Mouse (Mus musculus) spleen, postnatal 36 days (tissue): ENCODE data around the gene Osgin1.

Source experiments
- DNase-seq, 2 experiments: peaks; one replicate each; pipeline ENCODE4 v3.0.0; 2022; ENCODE audit warnings: low spot score in 2 of 2, mixed read lengths in 1 of 2

The Osgin1 gene

GRCm38 (mm10) chr8:119433582-119434174 is at the start of gene Osgin1:
Gene Osgin1 (plus strand): TSS chr8:119434124.
- no peak for DNase-seq

- DNase-seq = peak; percentile 26 to 46
These were observed 49.4 kb upstream of the Osgin1 start for GRCm38 (mm10) chr8:119384478-119384877.

- DNase-seq = no peak
These were observed 48.1 kb upstream of the Osgin1 start for GRCm38 (mm10) chr8:119385854-119386253.

GRCm38 (mm10) chr8:119386988-119387387 is 46.9 kb upstream of the Osgin1 start:
- no peak for DNase-seq

- DNase-seq = no peak
These were observed 39.8 kb upstream of the Osgin1 start for GRCm38 (mm10) chr8:119394097-119394496.

GRCm38 (mm10) chr8:119394524-119395026 is 39.3 kb upstream of the Osgin1 start, which contains the start of gene Mlycd:
Gene Mlycd (plus strand): TSS chr8:119394878.
- peak; percentile 91 to 93 for DNase-seq

- DNase-seq = no peak
These were observed 38.6 kb upstream of the Osgin1 start for GRCm38 (mm10) chr8:119395072-119395950.

- no peak for DNase-seq
These were observed 35.4 kb upstream of the Osgin1 start for GRCm38 (mm10) chr8:119398558-119398957.

GRCm38 (mm10) chr8:119399255-119399654 is 34.7 kb upstream of the Osgin1 start:
- no peak for DNase-seq

GRCm38 (mm10) chr8:119400122-119400671 is 33.7 kb upstream of the Osgin1 start:
- no peak for DNase-seq

- DNase-seq = no peak
These were observed 33.0 kb upstream of the Osgin1 start for GRCm38 (mm10) chr8:119400904-119401303.

GRCm38 (mm10) chr8:119403912-119404311 is 30.0 kb upstream of the Osgin1 start:
- DNase-seq = no peak

- no peak for DNase-seq
These were observed 29.3 kb upstream of the Osgin1 start for GRCm38 (mm10) chr8:119404648-119405047.

- DNase-seq = no peak
These were observed 25.6 kb upstream of the Osgin1 start for GRCm38 (mm10) chr8:119408311-119408710.

- DNase-seq = no peak
These were observed 21.7 kb upstream of the Osgin1 start for GRCm38 (mm10) chr8:119412037-119412734.

- peak; percentile 54 to 71 for DNase-seq
These were observed 21.0 kb upstream of the Osgin1 start for GRCm38 (mm10) chr8:119412735-119413498.

GRCm38 (mm10) chr8:119413605-119414004 is 20.3 kb upstream of the Osgin1 start:
- DNase-seq = no peak

- DNase-seq = no peak
These were observed 13.6 kb upstream of the Osgin1 start for GRCm38 (mm10) chr8:119420318-119420717.

GRCm38 (mm10) chr8:119421603-119422122 is 12.3 kb upstream of the Osgin1 start:
- no peak for DNase-seq

- no peak for DNase-seq
These were observed 11.7 kb upstream of the Osgin1 start for GRCm38 (mm10) chr8:119422123-119422711.
